Mouse (Mus musculus) yolk sac, embryonic 10.5 days (tissue): ENCODE results near the gene 4921517D22Rik.

Experiments used
- DNase-seq: peaks from one replicate; pipeline ENCODE4 v3.0.0-alpha.2; 2017; ENCODE audit warnings: low spot score

4921517D22Rik gene

GRCm38 (mm10) chr13:59657781-59658180, 36.1 kb downstream of the 4921517D22Rik start:
- DNase-seq: no peak

DNA sequence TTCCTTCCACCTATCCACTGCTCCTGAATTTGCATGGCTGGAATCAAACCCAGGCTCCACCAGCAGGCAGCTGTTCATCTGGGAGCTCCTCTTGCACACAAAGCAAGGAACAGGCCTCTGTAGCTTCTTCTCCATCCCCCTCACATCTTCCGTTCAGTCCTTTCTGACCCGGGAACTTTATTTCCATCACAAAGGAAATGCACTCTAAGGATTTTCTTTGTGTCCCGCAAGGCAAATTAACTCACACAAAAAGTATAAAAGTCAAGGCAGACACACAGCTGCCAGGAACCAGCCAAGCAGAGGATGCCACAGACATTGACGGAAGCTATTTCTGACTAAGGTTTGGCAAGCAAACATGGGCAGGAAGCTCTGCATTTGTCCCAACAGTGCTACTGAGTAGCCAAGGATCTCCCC, 36.9 kb downstream of the 4921517D22Rik start:
- DNase-seq: no peak

DNA sequence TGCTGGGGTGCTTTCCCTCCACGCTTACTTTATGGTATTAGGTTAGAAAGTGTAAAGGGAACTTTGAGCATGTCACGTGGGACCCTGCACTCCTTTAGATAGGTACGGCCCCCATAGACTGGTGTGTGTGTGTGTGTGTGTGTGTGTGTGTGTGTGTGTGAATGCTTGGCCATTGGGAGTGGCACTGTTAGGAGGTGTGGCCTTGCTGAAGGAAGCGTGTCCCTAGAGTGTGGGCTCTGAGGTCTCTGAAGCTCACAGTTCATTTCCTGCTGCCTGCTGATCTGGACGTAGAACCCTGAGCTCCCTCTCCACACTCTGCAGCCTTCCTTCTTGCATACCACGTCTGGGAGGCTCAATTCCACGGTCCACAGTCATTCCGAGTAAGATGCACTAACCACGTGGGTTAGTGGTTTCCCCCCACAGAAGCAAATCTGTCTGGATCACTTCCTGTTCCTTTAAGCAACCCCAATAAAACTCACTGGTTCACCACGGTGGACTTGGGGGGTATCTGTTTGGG, 37.5 kb downstream of the 4921517D22Rik start:
- no peak for DNase-seq

GRCm38 (mm10) chr13:59655718-59656315, 38.1 kb downstream of the 4921517D22Rik start:
- no peak for DNase-seq

GRCm38 (mm10) chr13:59654465-59654864, 39.4 kb downstream of the 4921517D22Rik start:
- no peak for DNase-seq

DNA sequence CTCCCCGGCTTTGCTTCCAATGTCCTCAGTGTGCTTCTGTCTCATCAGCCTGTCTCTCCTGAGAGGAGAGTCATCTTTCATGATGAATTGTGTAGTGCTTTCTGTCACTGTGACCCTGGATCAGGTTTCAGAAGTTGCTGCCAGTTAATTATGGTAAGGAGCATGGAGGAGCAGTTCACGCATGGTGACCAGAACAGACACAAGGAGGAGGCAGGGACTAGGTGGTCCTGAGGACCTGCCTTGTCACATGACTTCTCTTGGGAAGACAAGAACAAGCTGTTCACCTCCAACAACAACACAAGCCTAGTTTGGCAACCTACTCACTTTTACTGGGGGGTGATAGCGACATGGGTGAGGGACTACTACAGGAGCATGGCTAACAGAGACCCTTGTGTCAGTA, 40.8 kb downstream of the 4921517D22Rik start:
- DNase-seq: no peak

DNA sequence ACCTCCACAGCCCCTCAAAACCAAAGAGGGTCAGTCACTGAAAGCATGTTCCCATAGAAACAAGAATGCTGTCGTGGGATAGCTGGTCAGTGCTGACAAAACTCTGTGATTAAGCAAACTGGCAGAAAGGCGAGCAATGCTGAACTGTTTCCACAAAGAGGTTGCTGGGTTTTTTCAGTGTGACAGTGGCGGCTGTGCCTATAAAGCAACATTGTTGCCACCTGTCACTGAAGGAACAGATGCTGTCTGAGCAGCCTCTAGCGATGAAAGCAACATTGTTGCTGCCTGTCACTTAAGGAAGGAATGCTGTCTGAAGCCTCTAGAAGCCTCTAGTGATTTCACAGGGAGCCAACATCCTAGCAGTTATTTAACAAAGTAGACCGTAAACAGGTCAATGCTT, 41.3 kb downstream of the 4921517D22Rik start:
- no peak for DNase-seq

GRCm38 (mm10) chr13:59649781-59650180, 44.1 kb downstream of the 4921517D22Rik start:
- DNase-seq: no peak

GRCm38 (mm10) chr13:59648598-59648997, 45.3 kb downstream of the 4921517D22Rik start:
- no peak for DNase-seq

- no peak for DNase-seq
Observed at GRCm38 (mm10) chr13:59647484-59647883, 46.4 kb downstream of the 4921517D22Rik start.

DNA sequence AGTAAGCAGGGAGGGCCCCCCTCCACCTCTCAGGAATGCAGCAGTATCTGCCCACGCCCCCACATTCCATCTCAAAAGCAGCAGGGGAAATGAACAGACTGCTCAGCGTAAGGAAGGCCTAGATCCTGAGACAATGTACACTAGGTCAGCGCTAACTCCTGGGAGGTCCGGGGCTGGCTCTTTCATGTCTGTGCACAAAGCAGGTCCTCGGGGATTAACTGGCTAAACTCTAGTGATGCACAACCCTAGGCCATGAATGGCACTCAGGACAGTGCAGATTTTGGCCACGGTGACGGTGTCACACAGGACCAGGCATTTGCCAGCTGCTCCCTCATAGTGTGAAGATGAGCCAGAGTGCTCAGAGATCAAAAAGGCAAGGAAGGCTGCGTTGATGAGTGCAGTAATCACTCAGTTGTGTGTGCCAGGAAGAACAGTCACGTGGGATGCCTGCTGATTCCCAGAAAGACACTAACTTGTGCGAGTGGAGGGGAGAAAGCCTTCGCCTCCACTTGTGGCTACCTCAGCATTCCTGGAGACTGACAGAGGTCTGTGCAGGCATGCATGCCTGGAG, 47.1 kb downstream of the 4921517D22Rik start:
- DNase-seq: peak; percentile 42

DNA sequence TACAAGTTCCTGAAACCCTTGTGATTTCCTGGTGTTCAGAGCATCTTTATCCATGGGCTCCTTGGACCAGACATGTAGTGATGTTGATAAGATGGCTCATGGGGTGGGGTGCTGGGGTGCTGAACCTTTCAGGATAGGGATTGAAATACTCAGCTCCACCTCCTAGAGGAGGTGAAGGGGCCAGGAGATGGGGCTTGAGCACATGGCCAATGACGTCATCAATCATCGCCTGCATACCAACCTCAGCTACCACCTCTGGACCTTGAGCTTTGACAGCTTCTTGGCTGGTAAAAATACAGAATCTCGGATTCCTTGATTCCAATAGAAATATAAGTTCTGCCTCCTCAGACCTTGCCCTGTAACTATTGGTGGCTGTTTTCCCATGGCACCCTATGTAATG, 48.4 kb downstream of the 4921517D22Rik start:
- DNase-seq: no peak

DNA sequence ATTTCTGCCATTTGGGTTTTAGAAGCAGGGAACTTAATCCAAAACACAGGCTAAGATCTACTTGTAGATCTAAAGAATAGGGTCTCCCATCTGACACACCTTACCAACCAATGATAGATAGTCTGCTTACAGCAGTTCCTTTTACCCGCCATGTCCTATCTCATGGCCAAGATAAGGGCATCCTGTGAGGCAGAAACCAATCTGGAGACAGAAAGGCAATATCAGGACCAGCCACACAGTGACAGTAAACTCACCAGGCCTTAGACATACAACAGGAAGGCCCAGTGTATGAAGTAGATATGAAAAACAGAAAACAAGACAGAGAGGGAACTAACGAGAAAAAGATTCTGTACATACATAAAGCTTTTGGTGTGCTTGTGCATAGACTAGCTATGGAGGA, 51.1 kb downstream of the 4921517D22Rik start:
- DNase-seq: no peak

GRCm38 (mm10) chr13:59640178-59640440, 53.8 kb downstream of the 4921517D22Rik start:
- no peak for DNase-seq

- no peak for DNase-seq
Observed at GRCm38 (mm10) chr13:59639368-59640177, 54.3 kb downstream of the 4921517D22Rik start.

DNA sequence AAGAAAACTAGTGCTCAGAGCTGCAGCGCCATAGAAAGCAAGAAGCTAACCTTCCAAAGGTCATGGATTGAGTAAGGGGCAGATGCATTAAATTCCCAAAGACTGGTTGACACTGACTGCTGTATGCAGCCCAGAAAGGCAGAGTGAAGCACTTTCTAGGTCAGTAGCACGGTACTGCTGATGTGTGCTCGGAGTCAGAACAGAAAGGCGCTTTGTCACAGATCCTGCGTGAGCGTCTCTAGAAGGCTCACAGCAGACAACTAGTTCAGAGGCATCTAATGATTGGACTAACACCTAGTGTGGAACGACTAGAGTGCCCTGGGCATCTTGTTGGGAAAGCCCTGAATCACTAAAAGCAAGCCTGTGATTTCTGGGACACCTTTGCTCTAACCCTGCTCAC, 56.1 kb downstream of the 4921517D22Rik start:
- no peak for DNase-seq
